Mouse (Mus musculus): ENCODE data around the gene Kitl. TPM values are rescaled to one million over a fixed set of nuclear protein-coding genes. Genes with fewer than 3 reads are reported as not detected.

Gene Kitl
- polyA plus RNA-seq, 2 experiments from 2014 or later, result 0.09 TPM; not detected in 1

- no peak for ATAC-seq
These were observed 15.0 kb downstream of the Kitl start for GRCm38 (mm10) chr10:100030385-100030784.

GRCm38 (mm10) chr10:100030980-100031516 is 15.6 kb downstream of the Kitl start:
- ATAC-seq, result no peak

GRCm38 (mm10) chr10:100031631-100032030 is 16.2 kb downstream of the Kitl start:
- ATAC-seq, result no peak

GRCm38 (mm10) chr10:100032566-100032965 is 17.1 kb downstream of the Kitl start:
- ATAC-seq, result no peak

- no peak for ATAC-seq
These were observed 20.6 kb downstream of the Kitl start for GRCm38 (mm10) chr10:100036021-100036420.

GRCm38 (mm10) chr10:100038342-100038898 is 23.0 kb downstream of the Kitl start:
- no peak for ATAC-seq

DNA sequence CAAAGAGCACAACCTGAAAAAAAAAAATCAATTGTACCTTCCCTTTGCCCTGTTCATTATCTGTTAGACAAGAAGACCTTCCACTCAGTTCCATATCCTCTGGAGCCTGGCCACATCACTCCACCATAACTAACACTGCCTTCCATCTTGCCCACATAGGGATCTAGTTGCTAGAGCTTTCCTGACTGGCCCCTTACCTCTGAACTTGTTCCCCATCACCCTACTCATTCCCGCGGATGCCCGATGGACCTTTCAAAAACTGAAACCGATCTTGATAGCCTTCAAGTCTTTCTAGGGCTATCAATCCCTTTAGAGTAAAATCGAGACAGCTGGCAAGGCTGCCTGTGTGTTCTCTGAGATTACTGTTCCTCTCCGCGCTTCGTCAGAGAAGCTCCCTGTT is 23.6 kb downstream of the Kitl start:
- no peak for ATAC-seq

DNA sequence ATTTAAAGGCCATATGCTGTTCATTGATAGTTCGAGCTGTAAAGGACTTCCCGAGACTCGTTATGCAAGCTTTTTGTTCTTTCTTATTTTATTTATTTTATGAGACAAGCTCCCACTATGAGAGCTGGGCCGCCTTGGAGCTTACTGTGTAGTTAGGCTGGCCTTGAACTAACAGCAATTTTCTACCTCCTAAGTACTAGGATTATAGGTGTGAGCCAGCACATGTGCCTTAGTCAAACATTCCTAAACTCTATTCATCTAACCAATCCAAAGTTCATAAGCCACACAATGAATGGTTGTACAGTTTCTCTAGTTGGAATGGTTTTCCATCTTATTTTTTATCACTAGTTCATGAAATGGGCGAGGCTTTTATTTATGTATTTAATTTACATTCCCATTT is 28.3 kb downstream of the Kitl start:
- ATAC-seq, result no peak

GRCm38 (mm10) chr10:100044153-100044552 is 28.7 kb downstream of the Kitl start:
- no peak for ATAC-seq

GRCm38 (mm10) chr10:100051146-100051783 is 35.8 kb downstream of the Kitl start:
- no peak for ATAC-seq

DNA sequence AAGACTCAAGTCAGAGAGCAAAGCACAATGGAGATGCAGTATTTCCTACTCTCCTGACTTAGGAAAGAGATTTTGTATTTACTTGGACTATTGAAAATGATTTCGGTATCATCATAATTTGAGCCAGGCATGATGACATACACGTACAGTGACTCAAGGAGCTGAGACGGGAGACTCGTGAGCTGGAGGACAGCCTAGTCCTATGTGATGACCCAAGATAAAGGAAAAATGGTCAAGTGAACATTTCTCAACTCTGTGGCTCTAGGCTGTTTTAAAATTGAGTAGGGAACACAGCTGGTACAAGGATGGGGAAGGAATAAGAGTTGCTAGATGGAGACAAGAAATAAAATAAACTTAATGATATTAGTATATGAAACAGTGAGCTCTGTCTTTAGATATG is 37.0 kb downstream of the Kitl start:
- ATAC-seq, result no peak

GRCm38 (mm10) chr10:100052911-100053310 is 37.5 kb downstream of the Kitl start:
- ATAC-seq, result no peak

DNA sequence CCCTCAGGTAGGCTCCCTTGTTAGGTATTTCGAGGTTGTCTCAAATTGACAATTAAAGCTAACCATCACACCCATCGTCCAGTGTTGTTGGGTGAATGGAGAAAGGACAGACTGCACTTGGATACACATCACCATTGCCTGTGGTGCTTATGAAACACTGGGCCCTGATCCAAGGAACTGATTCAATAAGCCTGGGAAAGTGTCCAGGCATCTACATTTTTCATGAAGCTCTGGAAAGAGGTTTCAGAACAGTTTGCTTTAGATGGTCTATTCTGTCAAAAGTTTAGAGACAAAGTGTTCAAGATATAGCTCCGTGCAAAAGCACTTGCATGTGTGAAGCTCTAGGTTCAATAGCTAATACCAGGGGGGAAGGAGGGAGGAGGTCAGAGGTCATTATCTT is 38.6 kb downstream of the Kitl start:
- ATAC-seq, result no peak

DNA sequence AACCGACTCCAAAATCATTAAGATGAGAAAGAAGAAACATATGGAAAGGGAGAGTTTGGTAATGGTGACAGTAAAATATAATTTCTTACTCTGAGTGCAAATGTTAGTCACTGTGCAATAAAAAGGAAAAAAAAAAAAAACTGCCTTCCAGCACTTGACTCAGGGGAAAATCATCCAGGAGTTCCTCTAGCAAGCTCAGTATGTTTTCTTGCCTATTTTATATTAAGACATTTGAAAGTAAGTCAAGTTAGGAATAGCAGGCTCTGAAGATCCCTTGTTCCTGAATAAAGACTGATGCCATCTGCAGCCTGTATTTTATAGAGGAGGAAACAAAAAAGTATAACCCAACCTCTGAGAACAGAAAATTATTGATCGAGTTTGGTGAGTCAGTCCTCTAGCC is 39.7 kb downstream of the Kitl start:
- no peak for ATAC-seq

- no peak for ATAC-seq
These were observed 41.7 kb downstream of the Kitl start for GRCm38 (mm10) chr10:100057106-100057623.

DNA sequence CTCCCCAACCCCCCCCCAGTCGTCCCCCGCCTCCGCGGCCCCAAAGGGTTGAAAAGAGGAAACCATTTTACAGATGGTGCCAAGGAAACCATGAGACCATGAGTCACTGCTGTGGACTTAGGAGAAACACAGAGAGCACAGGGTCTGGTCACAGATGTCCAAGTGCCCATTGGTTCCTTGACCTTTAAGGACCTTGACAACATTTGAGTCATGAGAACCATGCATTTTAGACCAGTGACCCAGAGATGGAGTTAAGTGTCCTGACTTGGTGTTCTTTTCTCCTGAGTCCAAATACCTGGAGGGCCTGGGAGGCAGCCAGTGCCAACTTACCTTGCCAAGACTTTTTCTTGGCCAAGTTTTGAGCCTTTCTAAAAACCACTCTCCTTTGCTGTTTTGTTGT is 43.9 kb downstream of the Kitl start:
- no peak for ATAC-seq

DNA sequence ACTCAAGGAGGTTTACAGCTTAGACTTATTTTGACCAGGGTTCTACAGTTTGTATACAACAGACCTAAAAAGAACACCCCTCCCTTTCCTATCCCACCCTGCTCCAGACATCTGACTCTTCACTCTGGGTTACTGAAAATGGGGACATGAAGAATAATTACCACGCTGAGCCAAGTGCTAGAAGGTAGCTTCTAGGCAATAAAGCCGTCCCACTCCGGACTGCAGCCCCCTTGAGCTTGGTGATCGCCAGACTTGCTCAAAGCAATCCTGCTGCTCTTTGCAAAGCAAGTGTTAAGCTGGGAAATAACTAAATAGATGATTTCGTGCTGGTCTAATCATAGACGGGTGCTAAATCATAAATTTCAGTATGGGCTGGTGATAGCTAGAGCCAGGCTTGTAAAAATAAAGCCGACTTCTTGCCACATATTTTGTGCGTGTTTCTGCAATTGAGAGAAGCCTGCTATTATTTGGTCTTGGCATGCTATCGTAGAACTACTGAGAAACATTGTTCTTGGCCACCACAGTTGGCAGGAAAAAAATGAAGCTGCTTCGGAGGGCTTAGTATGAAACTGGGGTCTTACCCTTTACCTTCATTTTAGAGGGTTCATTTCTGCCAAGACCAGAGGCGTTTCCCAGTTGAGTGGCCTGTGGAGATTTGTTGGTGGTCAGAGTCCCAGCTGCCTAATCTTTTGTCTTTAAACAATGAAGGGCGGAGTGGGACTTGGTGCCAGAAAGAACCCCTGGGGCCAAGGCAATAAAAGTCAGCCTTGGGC is 50.3 kb downstream of the Kitl start:
- no peak for ATAC-seq

- ATAC-seq, result no peak
These were observed 50.9 kb downstream of the Kitl start for GRCm38 (mm10) chr10:100066374-100066773.

DNA sequence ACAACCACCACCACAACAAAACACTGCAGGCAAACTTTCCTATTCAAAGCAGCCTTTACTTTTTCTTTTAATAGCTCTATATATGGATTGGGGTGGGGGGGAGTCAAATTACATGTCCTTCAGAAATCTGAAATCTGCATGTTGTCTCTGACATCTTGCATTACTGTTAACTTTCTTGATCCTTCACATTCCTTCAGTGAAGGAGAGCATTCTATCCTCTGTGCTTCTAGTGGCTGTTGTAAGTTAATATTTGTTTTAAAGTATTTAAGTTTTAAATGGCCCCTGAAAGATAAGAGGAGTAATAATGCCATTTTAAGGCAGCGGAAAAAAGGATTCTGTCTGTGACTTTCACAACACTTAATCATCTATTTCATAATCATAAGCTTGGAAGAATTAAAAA is 57.2 kb downstream of the Kitl start:
- no peak for ATAC-seq

DNA sequence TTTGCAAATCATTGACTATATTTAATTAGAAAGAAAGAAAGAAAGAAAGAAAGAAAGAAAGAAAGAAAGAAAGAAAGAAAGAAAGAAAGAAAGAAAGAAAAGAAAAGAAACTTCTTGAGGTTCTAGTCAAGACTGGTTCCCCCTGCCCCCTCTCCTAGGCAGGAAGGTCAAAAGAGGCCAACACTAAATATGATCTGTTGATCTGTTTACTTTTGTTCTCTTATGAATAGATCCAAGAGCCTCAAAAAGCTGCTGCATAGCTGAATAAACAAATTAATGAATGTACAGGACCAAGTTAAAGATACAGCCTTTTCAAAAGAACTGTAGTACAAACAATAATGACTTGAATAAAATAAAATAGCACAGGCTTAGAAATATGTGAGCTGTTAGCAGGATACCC is 57.7 kb downstream of the Kitl start:
- no peak for ATAC-seq

- no peak for ATAC-seq
These were observed 85.7 kb downstream of the Kitl start for GRCm38 (mm10) chr10:100101115-100101514.

- no peak for ATAC-seq
These were observed 95.8 kb downstream of the Kitl start for GRCm38 (mm10) chr10:100111209-100111608.

DNA sequence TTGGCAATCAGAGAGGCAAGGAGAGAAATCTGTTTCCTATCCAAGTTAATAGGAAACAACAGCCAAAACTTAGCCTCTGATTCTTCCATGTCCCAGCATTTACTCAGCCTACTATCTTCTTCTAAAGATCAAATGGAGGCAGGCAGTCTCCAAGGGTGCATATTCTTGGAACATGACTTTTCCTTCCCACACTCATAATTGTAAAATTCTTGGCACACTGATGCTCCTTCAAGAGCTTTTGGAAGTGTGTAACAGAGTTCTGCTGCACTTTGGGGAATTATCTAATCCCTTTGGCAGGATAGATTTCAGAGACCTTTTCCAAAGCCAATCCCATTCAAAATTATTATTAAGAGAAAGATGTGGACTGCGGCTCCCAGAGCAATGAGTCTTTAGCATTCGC is 100.1 kb downstream of the Kitl start:
- no peak for ATAC-seq

DNA sequence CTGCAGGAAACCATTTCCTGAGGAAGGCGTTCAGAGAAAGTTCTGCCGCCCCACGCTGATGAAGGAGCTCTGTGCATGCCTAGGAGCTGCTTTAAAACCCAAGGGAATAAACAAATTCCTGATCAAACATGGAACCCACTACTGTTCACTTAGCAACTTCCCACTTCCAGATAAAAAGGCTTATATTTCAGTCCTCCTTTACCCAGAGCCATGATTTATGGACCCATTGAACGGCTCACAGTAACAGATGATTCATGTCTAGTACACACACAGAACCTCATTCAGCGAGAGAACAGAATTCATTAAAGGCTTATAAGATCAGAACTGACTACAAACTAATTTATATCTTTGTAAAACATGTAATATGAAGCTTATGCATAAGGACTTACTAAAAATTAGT is 109.0 kb downstream of the Kitl start:
- ATAC-seq, result no peak

Data from CD4-positive, CD25-positive, alpha-beta regulatory T cell, adult 4 months (primary cell).